Mouse (Mus musculus): ENCODE measurements at regions not wholly inside any gene's neighbourhood (a gene's known extent, or its start where the extent isn't known, plus 50 kb on each side); places are given as distances from the start of the nearest gene placed in this dataset.

GRCm38 (mm10) chr16:93019800-93020555 is 194.0 kb upstream of the Runx1 start:
- H3K4me3 ChIP-seq (ENCODE audit: control insufficient read depth, low read depth, low read length), result no peak overlapping the region
- no peak overlapping the region for H3K27ac ChIP-seq (ENCODE audit: control insufficient read depth, insufficient read depth, low read depth, low read length)
- no peaks in the 10 kb centered on the region for H3K4me1 ChIP-seq (ENCODE audit: control insufficient read depth, insufficient read depth, low read length)
- TF ChIP-seq POLR2A (IDR thresholded peaks at IDR 0.05; ENCODE audit: control insufficient read depth, low read depth, low read length) (no peak), CTCF (IDR thresholded peaks at IDR 0.05; ENCODE audit: control insufficient read depth, insufficient read depth, insufficient replicate concordance, low read depth, low read length) (no peak)
- H3K36me3 ChIP-seq (ENCODE audit: control insufficient read depth, insufficient read depth, low read length), result no peaks in the 10 kb centered on the region
- no peaks in the 10 kb centered on the region for H3K27me3 ChIP-seq (ENCODE audit: control insufficient read depth, insufficient read depth, low read length)

DNA sequence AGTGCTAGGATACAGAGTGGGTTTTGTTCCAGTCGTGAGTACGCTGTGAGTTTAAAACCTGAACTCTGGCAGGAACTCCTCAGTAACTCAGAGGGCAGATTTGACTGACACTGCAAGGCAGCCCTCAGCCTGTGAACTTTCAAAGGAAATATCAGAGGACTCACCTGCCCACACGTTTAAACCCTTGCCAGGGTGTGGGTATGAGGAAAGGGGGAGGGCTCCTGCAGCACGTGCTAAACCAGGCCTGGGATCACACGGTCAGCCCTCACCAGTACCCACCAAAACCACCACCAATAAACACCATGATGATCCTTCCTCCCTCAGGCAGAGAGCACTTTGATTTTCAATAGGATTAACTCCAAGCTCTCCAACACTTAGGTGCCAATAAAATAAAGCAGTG is 192.8 kb upstream of the Runx1 start:
- H3K27me3 ChIP-seq (ENCODE audit: control insufficient read depth, insufficient read depth, low read length), result no peaks in the 10 kb centered on the region
- H3K36me3 ChIP-seq (ENCODE audit: control insufficient read depth, insufficient read depth, low read length), result no peaks in the 10 kb centered on the region
- no peak overlapping the region for H3K4me3 ChIP-seq (ENCODE audit: control insufficient read depth, low read depth, low read length)
- no peaks in the 10 kb centered on the region; the same call in 1 of the 2 replicates for H3K4me1 ChIP-seq (ENCODE audit: control insufficient read depth, insufficient read depth, low read length)
- TF ChIP-seq CTCF (IDR thresholded peaks at IDR 0.05; ENCODE audit: control insufficient read depth, insufficient read depth, insufficient replicate concordance, low read depth, low read length) (no peak), POLR2A (IDR thresholded peaks at IDR 0.05; ENCODE audit: control insufficient read depth, low read depth, low read length) (no peak)
- no peak overlapping the region for H3K27ac ChIP-seq (ENCODE audit: control insufficient read depth, insufficient read depth, low read depth, low read length)

DNA sequence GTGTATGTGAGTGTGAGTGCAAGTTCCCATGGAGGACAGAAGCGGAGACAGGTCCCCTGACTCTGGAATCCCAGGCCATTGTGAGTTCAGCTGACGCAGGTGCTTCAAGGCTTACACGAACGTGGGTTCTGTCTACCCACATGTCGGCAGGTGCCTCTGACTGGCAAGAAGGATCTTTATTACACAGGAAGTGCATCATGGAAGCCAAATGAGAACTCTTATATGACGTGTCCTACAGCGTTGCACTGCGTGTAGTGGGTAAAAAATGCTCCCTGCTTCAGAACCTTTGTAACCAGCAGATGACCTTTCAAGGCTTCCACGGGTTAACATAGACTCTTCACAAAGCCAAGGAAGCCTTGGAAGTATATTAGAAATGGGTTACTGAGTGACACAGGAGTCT is 191.1 kb upstream of the Runx1 start:
- H3K4me3 ChIP-seq (ENCODE audit: control insufficient read depth, low read depth, low read length), result no peak overlapping the region

DNA sequence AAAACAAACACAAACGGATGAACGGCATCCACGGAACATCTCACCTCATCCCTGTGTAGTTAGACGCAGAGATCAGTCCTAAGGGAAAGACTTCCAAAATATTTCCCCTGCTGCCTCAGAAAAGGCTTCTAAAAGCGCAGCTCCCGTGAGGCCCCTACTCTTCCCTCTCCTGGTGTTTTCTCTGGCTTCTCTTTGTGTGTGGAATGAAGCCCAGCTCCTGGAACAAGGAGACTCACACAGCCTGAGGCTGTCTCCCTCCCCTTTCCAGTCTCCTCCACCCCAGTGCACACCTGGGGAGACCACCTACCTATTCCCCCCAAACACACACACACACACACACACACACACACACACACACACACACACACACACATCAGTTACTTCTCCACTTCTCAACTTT is 189.7 kb upstream of the Runx1 start:
- no peaks in the 10 kb centered on the region; the same call in 1 of the 2 replicates for H3K4me1 ChIP-seq (ENCODE audit: control insufficient read depth, insufficient read depth, low read length)
- no peak overlapping the region for H3K4me3 ChIP-seq (ENCODE audit: control insufficient read depth, low read depth, low read length)
- H3K36me3 ChIP-seq (ENCODE audit: control insufficient read depth, insufficient read depth, low read length), result no peaks in the 10 kb centered on the region
- no peak overlapping the region for H3K27ac ChIP-seq (ENCODE audit: control insufficient read depth, insufficient read depth, low read depth, low read length)
- H3K27me3 ChIP-seq (ENCODE audit: control insufficient read depth, insufficient read depth, low read length), result no peaks in the 10 kb centered on the region
- no peak for TF ChIP-seq CTCF (IDR thresholded peaks at IDR 0.05; ENCODE audit: control insufficient read depth, insufficient read depth, insufficient replicate concordance, low read depth, low read length)

More for the DNA sequence above, 191.1 kb upstream of the Runx1 start:
- H3K4me1 ChIP-seq (ENCODE audit: control insufficient read depth, insufficient read depth, low read length), result no peaks in the 10 kb centered on the region; the same call in 1 of the 2 replicates
- no peaks in the 10 kb centered on the region for H3K27me3 ChIP-seq (ENCODE audit: control insufficient read depth, insufficient read depth, low read length)
- H3K27ac ChIP-seq (ENCODE audit: control insufficient read depth, insufficient read depth, low read depth, low read length), result no peak overlapping the region
- no peak for TF ChIP-seq POLR2A (IDR thresholded peaks at IDR 0.05; ENCODE audit: control insufficient read depth, low read depth, low read length)
- no peak for TF ChIP-seq CTCF (IDR thresholded peaks at IDR 0.05; ENCODE audit: control insufficient read depth, insufficient read depth, insufficient replicate concordance, low read depth, low read length)
- H3K36me3 ChIP-seq (ENCODE audit: control insufficient read depth, insufficient read depth, low read length), result no peaks in the 10 kb centered on the region

GRCm38 (mm10) chr16:93014991-93015390 is 189.0 kb upstream of the Runx1 start:
- no peak for TF ChIP-seq CTCF (IDR thresholded peaks at IDR 0.05; ENCODE audit: control insufficient read depth, insufficient read depth, insufficient replicate concordance, low read depth, low read length)
- no peak for TF ChIP-seq POLR2A (IDR thresholded peaks at IDR 0.05; ENCODE audit: control insufficient read depth, low read depth, low read length)
- Histone ChIP-seq H3K4me3 (ENCODE audit: control insufficient read depth, low read depth, low read length) (no peak overlapping the region), H3K27me3 (ENCODE audit: control insufficient read depth, insufficient read depth, low read length) (no peaks in the 10 kb centered on the region), H3K4me1 (ENCODE audit: control insufficient read depth, insufficient read depth, low read length) (no peaks in the 10 kb centered on the region; the same call in 1 of the 2 replicates), H3K27ac (ENCODE audit: control insufficient read depth, insufficient read depth, low read depth, low read length) (no peak overlapping the region), H3K36me3 (ENCODE audit: control insufficient read depth, insufficient read depth, low read length) (no peaks in the 10 kb centered on the region)

- Histone ChIP-seq H3K4me1 (ENCODE audit: control insufficient read depth, insufficient read depth, low read length) (no peaks in the 10 kb centered on the region; the same call in 1 of the 2 replicates), H3K36me3 (ENCODE audit: control insufficient read depth, insufficient read depth, low read length) (no peaks in the 10 kb centered on the region), H3K27me3 (ENCODE audit: control insufficient read depth, insufficient read depth, low read length) (no peaks in the 10 kb centered on the region), H3K4me3 (ENCODE audit: control insufficient read depth, low read depth, low read length) (no peak overlapping the region), H3K27ac (ENCODE audit: control insufficient read depth, insufficient read depth, low read depth, low read length) (no peak overlapping the region)
- no peak for TF ChIP-seq POLR2A (IDR thresholded peaks at IDR 0.05; ENCODE audit: control insufficient read depth, low read depth, low read length)
- no peak for TF ChIP-seq CTCF (IDR thresholded peaks at IDR 0.05; ENCODE audit: control insufficient read depth, insufficient read depth, insufficient replicate concordance, low read depth, low read length)
These were observed 187.9 kb upstream of the Runx1 start for GRCm38 (mm10) chr16:93013881-93014280.

- Histone ChIP-seq H3K4me1 (ENCODE audit: control insufficient read depth, insufficient read depth, low read length) (no peaks in the 10 kb centered on the region; the same call in 1 of the 2 replicates), H3K4me3 (ENCODE audit: control insufficient read depth, low read depth, low read length) (no peak overlapping the region), H3K36me3 (ENCODE audit: control insufficient read depth, insufficient read depth, low read length) (no peaks in the 10 kb centered on the region), H3K27ac (ENCODE audit: control insufficient read depth, insufficient read depth, low read depth, low read length) (no peak overlapping the region), H3K27me3 (ENCODE audit: control insufficient read depth, insufficient read depth, low read length) (no peaks in the 10 kb centered on the region)
- TF ChIP-seq CTCF (IDR thresholded peaks at IDR 0.05; ENCODE audit: control insufficient read depth, insufficient read depth, insufficient replicate concordance, low read depth, low read length), result no peak
- TF ChIP-seq POLR2A (IDR thresholded peaks at IDR 0.05; ENCODE audit: control insufficient read depth, low read depth, low read length), result no peak
These were observed 187.3 kb upstream of the Runx1 start for GRCm38 (mm10) chr16:93013256-93013655.
